Mouse (Mus musculus) ovary, adult 18-20 months (tissue): ENCODE measurements around the gene Fdx1.

ENCODE experiments used
- DNase-seq: peaks from one replicate; pipeline ENCODE4 v3.0.0; 2022; ENCODE audit warnings: low spot score, mixed read lengths

Fdx1 gene

GRCm38 (mm10) chr9:51906938-51907337 is 56.4 kb downstream of the Fdx1 start:
- no peak for DNase-seq
